Mouse (Mus musculus) stomach, adult 2 months (tissue): Measurements from ENCODE around the gene Gm6268. TPM values are rescaled to one million over a fixed set of nuclear protein-coding genes. Genes with fewer than 3 reads are reported as not detected.

Source experiments
- polyA plus RNA-seq: library from polyadenylated mRNA; depleted of rRNA; stranded (reverse); fragments of >200 nt; gene quantifications from 2 replicates; pipeline ENCODE4 v1.2.3, GENCODE M21; 2012; rRNA removed

Gene Gm6268
- not detected in 2 replicates for polyA plus RNA-seq

DNA sequence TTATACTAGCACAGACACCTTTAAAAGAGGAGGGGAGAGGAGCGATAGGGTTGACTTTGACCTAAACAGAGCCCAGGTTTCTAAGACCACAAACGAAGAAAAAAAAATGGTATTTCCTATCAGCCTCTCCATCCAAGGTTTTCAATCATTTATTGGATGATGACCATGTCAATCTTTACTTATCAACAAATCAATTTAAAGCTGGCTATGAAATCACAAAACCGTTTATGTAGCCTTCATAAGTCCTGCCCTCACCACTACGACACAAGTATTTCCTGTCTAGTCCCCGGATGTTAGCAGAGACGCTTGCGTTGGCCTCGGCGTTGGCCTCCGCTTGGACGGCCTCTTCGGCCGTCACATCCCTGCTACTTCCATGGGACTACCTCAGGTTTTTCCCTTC lies at the start of gene Gm6268:
Gene Gm6268 (plus strand): TSS at position 301 of the 400 bp plus-strand sequence.

Other genes starting within 250 kb of the Gm6268 start
- gene Zcchc12, start 205.4 kb upstream of the Gm6268 start, polyA plus RNA-seq: 0.15 and 0.31 TPM in 2 replicates
- 1.6 and 2.0 TPM in 2 replicates for gene Lonrf3, start 72.9 kb upstream of the Gm6268 start, polyA plus RNA-seq
- gene Gm14569, start 90.5 kb downstream of the Gm6268 start, polyA plus RNA-seq: not detected in 2 replicates
- 52.1 and 74.1 TPM in 2 replicates for gene Pgrmc1, start 196.9 kb downstream of the Gm6268 start, polyA plus RNA-seq
- gene Akap17b, start 244.1 kb downstream of the Gm6268 start, polyA plus RNA-seq: 0.03 and 0.09 TPM in 2 replicates